Mouse (Mus musculus) liver, embryonic 15.5 days (tissue): ENCODE data around the gene Pex1. TPM values are rescaled to one million over a fixed set of nuclear protein-coding genes. Genes with fewer than 3 reads are reported as not detected.
"Not testable (repeated sequence)": the region's sequence is repeated elsewhere in the genome, so short reads cannot be mapped to it uniquely, and the experiment has no call there.

Source experiments
- ATAC-seq: fragments of 200-750 bp; cut with Nextera tagmentation; 2 replicates; pipeline ENCODE4 v1.8.0; 2017; ENCODE audit warnings: moderate number of reproducible peaks, mild to moderate bottlenecking, moderate library complexity; ENCODE audit not compliant: insufficient read depth
- H3K27ac ChIP-seq: fragments of 300-500 bp; sonication (generic); replicated peaks from 2 replicates; pipeline ENCODE4 v1.5.1; 2015; ENCODE audit warnings: mild to moderate bottlenecking, inconsistent platforms
- H3K27me3 ChIP-seq: fragments of 300-500 bp; sonication (generic); 2 replicates; pipeline ENCODE4 v1.6.1; 2015; ENCODE audit warnings: mild to moderate bottlenecking, inconsistent platforms
- H3K36me3 ChIP-seq: fragments of 300-500 bp; sonication (generic); replicated peaks from 2 replicates; pipeline ENCODE4 v1.6.1; 2015; ENCODE audit warnings: moderate library complexity, mild to moderate bottlenecking, inconsistent platforms
- H3K4me1 ChIP-seq: fragments of 300-500 bp; sonication (generic); replicated peaks from 2 replicates; pipeline ENCODE4 v1.6.1; 2015; ENCODE audit warnings: inconsistent platforms
- H3K4me2 ChIP-seq: fragments of 300-500 bp; sonication (generic); 2 replicates; pipeline ENCODE4 v1.6.1; 2015; ENCODE audit warnings: moderate library complexity, mild to moderate bottlenecking, inconsistent platforms
- H3K4me3 ChIP-seq: fragments of 300-500 bp; sonication (generic); replicated peaks from 2 replicates; pipeline ENCODE4 v1.5.1; 2015; ENCODE audit warnings: mild to moderate bottlenecking, inconsistent platforms
- H3K9ac ChIP-seq: fragments of 300-500 bp; sonication (generic); 2 replicates; pipeline ENCODE4 v1.6.1; 2015; ENCODE audit warnings: moderate library complexity, mild to moderate bottlenecking, inconsistent platforms
- H3K9me3 ChIP-seq: fragments of 300-500 bp; sonication (generic); replicated peaks from 2 replicates; pipeline ENCODE4 v1.6.1; 2016; ENCODE audit warnings: inconsistent platforms
- WGBS: fragments of 180-500 bp; shearing (Covaris S2); methylation state at CpG from one replicate; pipeline ENCODE4 v1.1.7; 2015; ENCODE audit warnings: mixed read lengths; ENCODE audit not compliant: insufficient replicate concordance; 5-methylcytosine and 5-hydroxymethylcytosine counted together
- polyA plus RNA-seq: library from polyadenylated mRNA; unstranded; fragments of >200 nt; fragmentation: Nextera tagmentation; extraction: Ambion mirVana; gene quantifications from 2 replicates; pipeline ENCODE4 v1.2.1, GENCODE M21; 2015

The Pex1 gene
- polyA plus RNA-seq, 1 experiment from 2014 or later = 5.4 TPM

DNA sequence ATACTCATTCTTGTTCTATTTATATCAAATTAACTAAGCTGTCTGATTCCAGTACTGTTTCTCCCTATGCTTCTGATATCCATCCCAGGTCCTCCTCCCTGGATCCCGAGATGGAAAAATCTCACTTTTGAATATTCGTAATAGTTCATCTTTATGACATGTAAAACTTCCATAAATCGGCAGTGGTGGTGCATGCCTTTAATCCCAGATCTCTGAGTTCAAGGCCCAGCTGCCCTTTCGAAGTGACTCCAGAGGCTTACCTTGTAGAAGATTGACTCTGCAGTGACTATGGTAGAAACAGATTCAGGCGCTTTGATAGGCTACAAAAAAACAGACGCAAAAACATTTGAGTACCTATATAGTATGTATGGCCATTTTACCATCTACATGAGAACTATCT is 48.8 kb downstream of the Pex1 start:
- no peak for ATAC-seq
- no peak overlapping the region for H3K9ac ChIP-seq
- no peaks in the 10 kb centered on the region for H3K27me3 ChIP-seq
- no peaks in the 10 kb centered on the region for H3K9me3 ChIP-seq
- peaks cover 20% of the 10 kb centered on the region for H3K4me1 ChIP-seq
- no peak overlapping the region for H3K27ac ChIP-seq
- H3K4me3 ChIP-seq = no peak overlapping the region
- peaks cover 44% of the 10 kb centered on the region for H3K36me3 ChIP-seq
- WGBS = 84% methylated on average over 6 of the region's 6 CpGs
- no peak overlapping the region for H3K4me2 ChIP-seq

DNA sequence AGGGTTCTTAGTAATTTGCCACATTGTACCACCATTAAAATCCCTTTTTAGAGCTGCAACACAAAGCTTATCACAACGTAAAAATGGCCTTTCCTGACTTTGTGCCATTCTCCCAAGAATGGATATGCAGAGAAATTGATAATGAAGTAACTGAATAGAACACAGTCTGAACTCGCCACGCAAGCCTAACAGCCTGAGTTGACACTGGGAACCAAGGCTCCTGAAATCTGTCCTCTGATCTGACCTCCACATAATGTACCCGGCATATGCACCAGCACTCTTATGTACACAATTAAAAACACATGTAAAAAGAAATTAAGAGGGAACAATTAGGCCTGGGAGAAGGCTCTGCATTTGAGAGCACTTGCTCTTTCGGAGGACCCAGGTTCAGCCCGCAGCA is 49.5 kb downstream of the Pex1 start:
- Histone ChIP-seq H3K27ac (no peak overlapping the region), H3K4me3 (no peak overlapping the region), H3K4me1 (peaks cover 20% of the 10 kb centered on the region), H3K9me3 (no peaks in the 10 kb centered on the region), H3K4me2 (peak overlapping the region; percentile 16; the same call in 1 of the 2 replicates), H3K9ac (no peak overlapping the region), H3K36me3 (peaks cover 39% of the 10 kb centered on the region), H3K27me3 (no peaks in the 10 kb centered on the region)
- 79% methylated on average over 6 of the region's 6 CpGs for WGBS
- no peak for ATAC-seq

DNA sequence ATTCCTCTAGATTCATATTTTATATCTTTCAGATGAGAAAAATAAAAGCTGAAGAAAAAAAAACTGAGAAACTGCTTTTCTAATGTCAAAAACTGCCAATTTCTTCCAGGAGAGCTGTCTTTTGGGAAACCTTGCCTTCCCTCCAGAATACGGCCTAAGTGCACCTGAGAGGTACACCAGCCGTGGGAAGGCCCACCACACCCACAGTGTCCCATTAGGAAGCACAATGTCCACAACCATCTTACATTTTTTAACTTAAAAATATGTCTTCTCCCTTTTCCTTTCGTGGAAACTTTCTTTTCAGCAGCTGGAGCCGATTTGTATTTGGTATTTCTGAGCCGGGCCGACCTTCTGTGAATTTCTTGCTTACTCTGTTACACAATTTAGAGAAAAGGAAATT is 50.7 kb downstream of the Pex1 start:
- H3K27ac ChIP-seq = peak overlapping the region; percentile 14; the same call in 1 of the 2 replicates
- H3K4me2 ChIP-seq = peak overlapping the region; percentile 85
- H3K36me3 ChIP-seq = peaks cover 30% of the 10 kb centered on the region
- no peaks in the 10 kb centered on the region for H3K9me3 ChIP-seq
- peak overlapping the region; percentile 88 for H3K9ac ChIP-seq
- ATAC-seq = no peak
- H3K4me1 ChIP-seq = peaks cover 20% of the 10 kb centered on the region
- H3K4me3 ChIP-seq = peak overlapping the region; percentile 99
- WGBS = 21% methylated on average over 6 of the region's 6 CpGs
- H3K27me3 ChIP-seq = no peaks in the 10 kb centered on the region

DNA sequence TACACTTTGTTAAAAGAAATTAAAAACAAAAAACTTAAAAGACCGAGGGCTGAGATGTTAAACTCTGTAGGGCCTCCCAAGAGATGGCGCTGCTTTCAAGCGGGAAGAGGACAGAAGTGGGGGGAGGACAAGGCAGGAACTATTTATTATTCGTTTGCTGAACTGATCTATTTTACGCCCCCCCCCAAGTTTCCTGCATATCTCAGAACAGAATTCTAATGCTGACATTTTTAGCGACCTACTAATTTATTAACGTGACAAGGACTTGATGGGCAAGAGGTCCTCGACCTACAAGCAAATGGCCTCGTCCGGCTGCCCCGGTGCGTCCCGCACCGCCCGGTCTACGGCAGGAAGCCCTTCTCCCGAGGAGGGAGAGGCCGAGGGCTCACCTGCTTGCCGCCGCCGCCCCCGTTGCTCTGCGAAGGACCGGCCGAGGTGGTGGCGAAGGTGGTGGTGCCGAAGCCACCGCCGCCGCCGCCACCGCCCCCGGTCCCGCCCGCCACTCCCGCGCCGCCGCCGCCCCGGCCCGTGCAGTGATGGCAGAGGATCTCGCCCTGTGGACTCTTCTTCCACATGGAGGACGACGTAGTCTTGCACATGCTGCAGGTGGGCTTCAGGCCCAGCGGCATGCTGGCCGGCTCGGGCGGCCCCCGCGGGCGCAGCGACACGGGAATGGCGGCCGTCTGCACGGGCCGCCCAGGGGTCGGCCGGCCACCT is 51.3 kb downstream of the Pex1 start:
- WGBS = under 1% methylated on average over 46 of the region's 60 CpGs
- H3K9ac ChIP-seq = peak overlapping the region; percentile 88
- peak overlapping the region; percentile 96 for H3K27ac ChIP-seq
- H3K4me1 ChIP-seq = peaks cover 20% of the 10 kb centered on the region
- H3K4me3 ChIP-seq = peak overlapping the region; percentile 99
- H3K9me3 ChIP-seq = no peaks in the 10 kb centered on the region
- H3K27me3 ChIP-seq = no peaks in the 10 kb centered on the region
- peak overlapping the region; percentile 85 for H3K4me2 ChIP-seq
- peaks cover 24% of the 10 kb centered on the region for H3K36me3 ChIP-seq
- ATAC-seq = peak; percentile 74

DNA sequence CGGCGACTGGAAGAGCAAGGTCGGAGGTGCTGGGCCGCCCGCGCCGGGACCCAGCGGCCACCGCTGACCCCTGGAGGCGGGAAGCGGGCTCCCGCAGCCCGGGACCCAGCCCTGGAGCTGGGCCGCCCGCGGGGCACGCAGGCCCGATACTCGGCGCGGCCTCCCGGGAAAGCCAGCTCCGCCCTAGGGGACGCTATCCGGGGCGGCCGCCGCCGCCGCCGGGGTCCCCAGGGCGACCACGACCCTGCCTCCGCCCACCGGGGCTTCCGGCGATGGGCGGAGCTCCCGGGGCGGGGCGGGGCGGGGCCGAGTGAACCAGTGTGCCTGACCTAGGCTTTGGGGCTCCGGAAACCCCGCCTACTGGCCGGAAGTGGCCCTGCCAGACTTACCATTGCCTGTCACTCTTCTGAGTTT is 51.8 kb downstream of the Pex1 start:
- H3K36me3 ChIP-seq = peaks cover 21% of the 10 kb centered on the region
- H3K9ac ChIP-seq = peak overlapping the region; percentile 88
- ATAC-seq = peak; percentile 93
- H3K27me3 ChIP-seq = no peaks in the 10 kb centered on the region
- H3K4me3 ChIP-seq = peak overlapping the region; percentile 99
- under 1% methylated on average over 46 of the region's 46 CpGs for WGBS
- peaks cover 20% of the 10 kb centered on the region for H3K4me1 ChIP-seq
- no peaks in the 10 kb centered on the region for H3K9me3 ChIP-seq
- H3K27ac ChIP-seq = peak overlapping the region; percentile 96
- peak overlapping the region; percentile 85 for H3K4me2 ChIP-seq

DNA sequence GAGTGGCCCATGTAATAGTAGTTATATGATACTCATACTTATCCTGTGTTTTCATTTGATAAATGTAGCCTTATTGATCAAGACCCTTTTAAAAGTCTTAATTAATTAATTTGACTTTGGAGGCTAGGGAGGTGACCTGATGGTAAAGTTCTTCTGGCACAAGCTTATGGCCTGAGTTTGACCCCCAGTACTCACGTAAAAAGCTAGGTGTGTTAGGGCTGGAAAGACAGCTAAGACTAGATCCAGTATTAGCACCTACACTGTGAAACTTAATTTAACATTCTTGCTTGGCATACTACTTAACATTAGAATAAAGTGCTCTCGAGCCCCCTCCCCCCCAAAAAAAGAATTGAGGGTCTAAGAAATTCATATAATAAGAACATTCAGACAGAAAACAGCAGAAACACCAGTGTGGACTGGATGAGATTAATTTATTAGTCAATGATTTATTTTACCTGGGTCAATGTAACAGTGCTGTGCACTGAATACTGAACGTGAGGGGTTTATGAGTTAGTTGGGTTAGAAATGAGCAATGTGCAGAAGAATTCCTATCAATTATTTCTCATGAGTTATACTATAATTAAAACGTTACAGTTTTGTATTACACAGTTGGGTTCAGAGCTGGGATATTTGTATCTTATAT is 52.5 kb downstream of the Pex1 start:
- Histone ChIP-seq H3K36me3 (peaks cover 16% of the 10 kb centered on the region), H3K27ac (no peak overlapping the region; the same call in 1 of the 2 replicates), H3K9me3 (no peaks in the 10 kb centered on the region), H3K27me3 (no peaks in the 10 kb centered on the region), H3K4me2 (peak overlapping the region; percentile 85), H3K4me3 (peak overlapping the region; percentile 99), H3K4me1 (peaks cover 20% of the 10 kb centered on the region), H3K9ac (no peak overlapping the region)
- 34% methylated on average over 4 of the region's 4 CpGs for WGBS
- ATAC-seq = no peak

DNA sequence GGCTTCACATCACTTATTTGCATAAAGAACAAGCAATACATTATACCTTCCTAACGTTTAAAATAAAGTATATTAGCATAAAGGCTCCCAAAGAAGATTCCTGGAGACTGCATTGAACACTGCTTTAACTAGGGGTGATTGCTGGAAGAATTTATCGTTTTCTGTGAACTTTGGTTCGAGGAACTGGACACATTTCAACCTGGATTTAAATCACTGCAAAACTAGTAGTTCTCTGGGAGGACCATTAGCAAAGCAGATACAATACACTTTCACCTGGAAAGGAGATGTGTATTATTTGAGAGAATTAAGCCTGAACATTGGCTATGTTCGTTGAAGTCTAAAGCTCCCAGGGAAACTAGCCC is 53.0 kb downstream of the Pex1 start:
- WGBS = 59% methylated on average over 4 of the region's 4 CpGs

DNA sequence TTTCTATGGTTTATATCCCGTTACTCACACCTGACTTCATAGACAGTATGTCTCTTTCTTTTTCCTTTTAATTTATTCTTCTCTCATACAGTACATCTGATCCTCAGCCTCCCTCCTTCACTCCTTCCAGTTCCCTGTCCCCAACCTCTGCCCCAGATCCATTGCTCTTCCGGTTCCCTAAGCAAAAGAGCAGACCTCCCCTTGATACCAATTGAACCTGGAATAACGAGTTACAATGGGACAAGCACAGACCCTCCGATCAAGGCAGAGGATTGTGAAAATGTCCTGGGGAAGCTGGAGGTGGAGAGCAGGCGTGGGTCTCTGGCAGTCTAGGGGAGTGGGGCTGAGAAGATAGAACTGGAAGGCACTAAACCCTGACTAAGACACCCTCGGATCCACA is 55.0 kb downstream of the Pex1 start, which contains the start of gene Tmbim7:
TSS of gene Tmbim7 (plus strand) at position 301 of the 400 bp plus-strand sequence.
- Histone ChIP-seq H3K4me3 (no peak within 1 kb of the TSS), H3K36me3 (no peaks in the 10 kb centered on the region), H3K27me3 (no peaks in the 10 kb centered on the region), H3K9me3 (no peaks in the 10 kb centered on the region), H3K9ac (no peak within 1 kb of the TSS), H3K4me1 (peaks cover 13% of the 10 kb centered on the region; the same call in 1 of the 2 replicates), H3K4me2 (no peak within 1 kb of the TSS), H3K27ac (no peak within 1 kb of the TSS)
- 69% methylated on average over 6 of the region's 6 CpGs for WGBS
- no peak for ATAC-seq

More for the DNA sequence above, 53.0 kb downstream of the Pex1 start:
- H3K36me3 ChIP-seq = peaks cover 14% of the 10 kb centered on the region
- ATAC-seq = no peak
- H3K9ac ChIP-seq = no peak overlapping the region
- no peak overlapping the region for H3K4me2 ChIP-seq
- no peaks in the 10 kb centered on the region for H3K27me3 ChIP-seq
- H3K4me1 ChIP-seq = peaks cover 20% of the 10 kb centered on the region
- H3K9me3 ChIP-seq = no peaks in the 10 kb centered on the region
- no peak overlapping the region for H3K4me3 ChIP-seq
- H3K27ac ChIP-seq = no peak overlapping the region

DNA sequence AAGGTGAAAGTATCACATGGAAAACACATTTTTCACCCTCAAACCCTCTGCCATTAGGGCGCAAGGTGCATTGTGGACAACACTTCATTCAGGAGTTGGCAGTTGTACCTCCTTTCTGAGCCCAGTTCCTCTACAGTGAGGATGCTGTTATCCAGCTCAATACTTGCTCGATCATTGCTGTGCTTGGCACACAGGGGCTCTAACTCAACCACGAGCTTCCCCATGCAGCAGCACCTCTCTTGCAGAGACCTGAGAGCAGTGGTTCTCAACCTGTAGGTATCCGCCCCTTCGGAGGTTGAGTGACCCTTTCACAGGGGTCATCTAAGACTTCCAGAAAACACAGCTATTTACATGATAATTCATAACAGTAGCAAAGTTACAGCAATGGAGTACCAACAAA is 55.8 kb downstream of the Pex1 start:
- Histone ChIP-seq H3K36me3 (no peaks in the 10 kb centered on the region), H3K27ac (no peak overlapping the region), H3K9ac (no peak overlapping the region), H3K4me1 (peaks cover 11% of the 10 kb centered on the region; the same call in 1 of the 2 replicates), H3K9me3 (no peaks in the 10 kb centered on the region), H3K4me2 (no peak overlapping the region), H3K27me3 (no peaks in the 10 kb centered on the region), H3K4me3 (no peak overlapping the region)
- ATAC-seq = no peak
- 60% methylated on average over 5 of the region's 5 CpGs for WGBS

DNA sequence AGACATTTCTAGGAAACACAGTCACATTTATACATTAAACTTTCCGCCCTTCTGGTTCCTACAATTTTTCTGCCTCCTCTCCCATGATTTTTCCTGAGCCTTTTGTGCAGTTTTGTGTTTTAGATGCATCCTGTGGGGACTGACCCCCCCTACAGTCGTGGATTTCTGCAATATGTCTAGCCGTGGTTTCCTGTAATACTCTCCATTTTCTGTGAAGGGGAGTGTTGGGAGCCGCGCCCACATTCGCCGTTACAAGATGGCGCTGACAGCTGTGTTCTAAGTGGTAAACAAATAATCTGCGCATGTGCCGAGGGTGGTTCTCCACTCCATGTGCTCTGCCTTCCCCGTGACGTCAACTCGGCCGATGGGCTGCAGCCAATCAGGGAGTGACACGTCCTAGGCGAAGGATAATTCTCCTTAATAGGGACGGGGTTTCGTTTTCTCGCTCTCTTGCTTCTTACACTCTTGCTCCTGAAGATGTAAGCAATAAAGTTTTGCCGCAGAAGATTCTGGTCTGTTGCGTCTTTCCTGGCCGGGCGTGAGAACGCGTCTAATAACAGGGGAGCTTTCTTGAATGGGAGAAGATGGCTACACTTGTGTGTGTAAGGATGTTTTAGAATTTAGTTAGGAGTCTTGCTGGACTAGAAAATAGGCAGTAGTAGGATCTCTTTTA is 57.2 kb downstream of the Pex1 start:
- not testable (repeated sequence) for H3K9me3 ChIP-seq, ATAC-seq
- whole genome bisulfite sequencing = 84% methylated on average over 18 of the region's 25 CpGs

DNA sequence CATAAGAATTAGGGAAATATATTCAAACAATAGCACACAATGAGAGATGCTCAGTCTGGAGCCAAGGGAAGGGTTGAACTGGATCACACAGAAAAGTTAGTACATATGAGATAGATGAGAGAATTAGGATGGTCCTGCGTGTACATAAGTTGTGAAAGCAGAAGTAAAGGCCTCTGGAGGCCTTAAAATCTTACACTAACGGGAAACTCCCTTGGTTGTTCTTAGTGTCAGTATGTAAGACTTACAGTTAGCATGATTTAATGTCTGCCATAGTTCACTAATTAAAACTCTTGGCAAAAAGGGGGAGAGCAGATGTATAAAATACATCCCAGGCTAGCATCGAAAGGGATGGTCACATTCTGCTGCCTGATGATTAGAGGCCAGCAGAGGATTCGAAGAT is 57.9 kb downstream of the Pex1 start:
- Histone ChIP-seq H3K27ac (no peak overlapping the region), H3K9ac (no peak overlapping the region), H3K4me1 (peaks cover 5% of the 10 kb centered on the region; the same call in 1 of the 2 replicates), H3K4me3 (no peak overlapping the region), H3K27me3 (no peaks in the 10 kb centered on the region), H3K4me2 (no peak overlapping the region), H3K9me3 (no peaks in the 10 kb centered on the region), H3K36me3 (no peaks in the 10 kb centered on the region)
- 69% methylated on average over 4 of the region's 4 CpGs for WGBS
- no peak for ATAC-seq

More for the DNA sequence above, 57.2 kb downstream of the Pex1 start:
- H3K36me3 ChIP-seq, H3K27ac ChIP-seq, H3K27me3 ChIP-seq, H3K4me3 ChIP-seq, H3K9ac ChIP-seq, H3K4me2 ChIP-seq: not testable (repeated sequence)
- peaks cover 10% of the 10 kb centered on the region; the same call in 1 of the 2 replicates for H3K4me1 ChIP-seq
